Mouse (Mus musculus): ENCODE data around the gene Gpr137c. TPM values are rescaled to one million over a fixed set of nuclear protein-coding genes. Genes with fewer than 3 reads are reported as not detected.

Gene Gpr137c
- total RNA-seq, 1 experiment from 2014 or later = 2.8 TPM

DNA sequence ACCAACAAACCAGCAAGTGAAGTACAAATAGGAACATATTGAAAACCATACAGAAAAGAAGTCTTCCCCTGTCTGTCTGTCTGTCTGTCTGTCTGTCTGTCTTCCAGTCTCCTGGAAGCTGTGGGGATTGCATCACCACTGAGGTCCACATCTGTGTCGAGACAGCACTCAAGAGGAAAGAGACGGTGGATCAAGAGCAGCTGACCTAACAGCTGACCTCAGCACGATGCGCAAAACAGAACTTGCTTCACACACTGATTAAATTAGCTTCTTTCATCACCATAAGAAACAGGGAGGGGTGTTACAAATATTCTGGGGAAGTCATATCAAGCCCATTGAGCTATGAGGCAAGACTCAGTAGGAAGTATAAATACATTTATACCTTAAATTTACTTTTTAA, 72.1 kb downstream of the Gpr137c start:
- DNase-seq = no peak

DNA sequence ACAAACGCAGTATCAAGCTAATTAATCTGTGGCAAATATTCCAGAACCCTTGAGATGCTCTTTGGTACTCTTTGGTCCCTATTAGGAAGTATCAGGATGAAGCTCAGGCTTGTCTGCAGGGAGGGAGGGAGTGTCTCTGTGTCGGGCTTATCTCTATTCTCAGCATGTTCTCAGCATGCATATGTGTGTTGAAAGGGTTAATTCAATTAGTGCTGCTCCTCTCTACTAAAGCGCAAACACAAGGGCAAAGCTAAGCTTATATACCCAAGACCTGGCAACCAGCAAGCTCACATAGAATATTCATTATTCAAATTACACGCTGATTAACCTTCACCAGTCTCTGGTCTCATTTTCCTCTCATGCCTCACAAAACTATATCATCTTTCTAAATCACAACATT, 84.4 kb downstream of the Gpr137c start:
- no peak for DNase-seq

DNA sequence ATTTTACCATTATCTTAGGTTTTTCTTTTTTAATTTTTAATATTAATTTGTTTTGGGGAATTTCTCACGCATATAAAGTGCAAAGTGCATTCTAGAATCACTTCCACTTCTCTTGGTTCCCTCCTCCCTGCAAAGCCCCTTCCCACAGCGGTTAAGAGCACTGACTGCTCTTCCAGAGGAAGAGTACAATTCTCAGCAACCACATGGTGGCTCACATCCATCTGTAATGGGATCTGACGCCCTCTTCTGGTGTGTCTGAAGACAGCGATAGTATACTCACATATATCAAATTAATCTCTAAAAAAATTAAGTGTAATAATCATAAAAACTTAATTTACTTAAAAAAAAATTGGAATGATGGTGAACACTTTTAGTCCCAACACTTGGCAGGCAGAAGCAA, 84.9 kb downstream of the Gpr137c start:
- no peak for DNase-seq

DNA sequence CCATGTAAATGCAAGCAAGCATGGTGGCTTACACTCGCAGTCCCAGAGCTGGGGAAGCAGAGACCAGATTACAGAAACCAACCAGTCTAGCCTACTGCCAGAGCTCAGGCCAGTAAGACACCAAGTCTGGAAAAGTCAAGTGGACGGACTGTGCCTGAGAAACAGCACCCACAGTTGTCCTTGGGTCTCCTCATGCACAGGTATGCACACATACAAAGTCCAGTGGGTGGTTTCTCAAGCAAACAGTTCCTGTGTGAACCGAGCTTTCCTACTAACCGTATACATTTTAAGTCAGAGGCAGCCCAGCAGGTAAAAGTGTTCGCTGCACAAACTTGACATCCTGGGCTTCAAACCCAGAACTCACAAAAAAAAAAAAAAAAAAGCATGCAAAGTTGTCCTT, 86.3 kb downstream of the Gpr137c start:
- DNase-seq = no peak

DNA sequence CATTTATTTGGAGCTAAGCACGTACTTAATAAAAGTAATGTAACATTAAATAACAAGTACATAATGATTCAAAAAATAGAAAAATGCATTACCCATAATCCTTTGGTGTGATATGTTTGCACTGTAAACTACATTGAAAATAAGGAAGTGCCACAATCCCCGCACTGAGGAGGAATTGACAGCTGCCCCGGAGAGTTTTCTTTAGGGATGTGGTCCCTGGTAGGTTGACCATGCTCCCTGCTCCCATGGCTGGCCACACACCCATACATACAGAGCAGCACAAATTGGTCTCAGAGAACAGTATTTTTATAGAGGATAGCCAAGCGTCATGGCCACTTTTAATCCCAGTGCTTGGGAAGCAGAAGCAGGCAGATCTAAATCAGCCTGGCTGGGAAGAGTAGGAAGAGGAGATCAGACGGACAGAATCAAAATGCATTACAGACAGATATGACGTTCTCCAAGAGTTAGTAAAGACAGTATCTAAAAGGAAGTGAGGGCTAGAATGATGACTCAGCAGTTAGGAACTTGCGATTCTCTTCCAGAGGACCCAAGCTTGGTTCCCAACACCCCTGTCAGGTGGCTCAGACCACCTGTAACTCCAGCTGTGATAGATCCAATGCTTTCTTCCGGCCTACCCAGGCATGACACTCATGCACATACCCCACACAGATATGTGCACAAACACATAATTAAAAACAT, 88.3 kb downstream of the Gpr137c start:
- no peak for DNase-seq

DNA sequence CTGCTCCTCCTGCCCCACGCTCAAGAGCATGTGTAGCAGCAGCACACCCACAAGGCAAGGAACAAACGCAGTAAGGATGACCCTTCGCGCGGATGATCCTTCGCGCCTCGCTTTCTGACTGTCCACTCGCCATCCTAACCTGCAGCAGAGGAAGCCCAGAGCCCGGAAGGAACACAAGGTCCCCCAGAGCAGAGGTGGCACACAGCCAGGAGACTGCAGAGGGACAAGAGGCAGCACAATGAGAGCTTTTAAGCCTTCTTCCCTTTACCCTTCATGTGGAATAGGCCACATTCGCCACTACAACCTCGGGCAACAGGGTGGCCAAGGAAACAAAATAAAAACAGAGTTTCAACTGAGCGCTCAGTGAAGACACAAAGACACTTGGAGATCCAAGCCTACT, 90.1 kb downstream of the Gpr137c start:
- peak; percentile 48 for DNase-seq

DNA sequence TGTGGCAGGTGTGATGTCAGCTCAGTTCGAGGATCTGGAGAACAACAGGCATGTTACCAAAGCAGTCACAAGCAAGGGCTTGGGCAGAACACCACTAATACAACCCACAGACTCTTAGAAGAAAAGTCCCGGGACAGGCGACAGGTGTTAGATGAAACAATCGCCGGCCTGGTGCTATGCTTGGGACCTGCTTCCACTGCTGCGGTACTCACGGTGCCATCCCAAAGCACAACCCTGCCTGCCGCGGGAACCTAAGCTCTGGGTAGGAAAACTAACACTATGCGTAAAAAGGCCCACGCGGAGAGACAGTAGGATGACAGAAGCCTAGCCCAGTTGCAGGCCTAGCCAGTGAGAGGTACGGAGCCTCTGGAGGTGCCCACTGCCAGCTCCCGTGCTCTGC, 90.6 kb downstream of the Gpr137c start:
- no peak for DNase-seq

DNA sequence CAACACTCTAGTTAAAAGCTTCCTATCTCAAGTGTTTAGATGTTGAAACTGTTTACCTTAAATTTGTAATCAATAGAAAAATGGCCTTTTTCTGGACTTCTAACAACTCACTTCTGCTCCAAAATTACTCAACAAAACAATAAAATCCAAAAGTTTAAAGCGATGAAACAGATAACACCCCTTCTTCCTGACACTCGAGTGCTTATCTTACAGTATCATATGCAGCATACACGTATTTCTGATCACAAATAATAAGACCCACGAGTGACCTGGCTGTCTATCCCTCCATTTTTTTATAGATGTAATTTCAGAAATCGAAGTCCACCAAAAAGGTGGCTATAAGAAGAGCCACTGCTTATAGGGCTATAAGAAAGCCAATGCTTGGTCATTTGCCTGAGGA, 97.4 kb downstream of the Gpr137c start:
- DNase-seq = no peak

DNA sequence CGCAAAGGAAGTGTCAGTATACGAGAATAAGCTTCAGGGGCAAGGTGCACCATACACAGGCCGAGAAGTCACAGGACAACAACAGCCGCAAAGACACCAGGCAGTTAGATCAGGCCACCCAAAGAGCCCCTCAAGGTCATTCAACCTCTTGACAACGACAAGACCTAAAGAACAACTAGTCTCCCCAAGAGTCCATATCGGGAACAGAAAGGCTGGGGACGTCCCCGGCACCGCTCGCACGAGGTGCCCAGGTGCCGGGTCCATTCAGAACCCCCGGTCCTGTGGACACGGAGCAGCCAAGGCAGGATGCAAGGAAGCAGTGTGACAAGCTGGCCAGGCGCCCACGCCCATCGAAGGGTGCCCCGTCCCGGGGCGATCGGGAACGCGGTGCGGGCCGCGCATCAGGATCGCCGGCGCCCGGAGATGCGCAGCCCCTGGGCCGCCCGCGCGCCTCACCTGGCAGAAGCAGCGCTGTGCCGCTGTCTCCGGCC, 98.4 kb downstream of the Gpr137c start:
- no peak for DNase-seq

DNA sequence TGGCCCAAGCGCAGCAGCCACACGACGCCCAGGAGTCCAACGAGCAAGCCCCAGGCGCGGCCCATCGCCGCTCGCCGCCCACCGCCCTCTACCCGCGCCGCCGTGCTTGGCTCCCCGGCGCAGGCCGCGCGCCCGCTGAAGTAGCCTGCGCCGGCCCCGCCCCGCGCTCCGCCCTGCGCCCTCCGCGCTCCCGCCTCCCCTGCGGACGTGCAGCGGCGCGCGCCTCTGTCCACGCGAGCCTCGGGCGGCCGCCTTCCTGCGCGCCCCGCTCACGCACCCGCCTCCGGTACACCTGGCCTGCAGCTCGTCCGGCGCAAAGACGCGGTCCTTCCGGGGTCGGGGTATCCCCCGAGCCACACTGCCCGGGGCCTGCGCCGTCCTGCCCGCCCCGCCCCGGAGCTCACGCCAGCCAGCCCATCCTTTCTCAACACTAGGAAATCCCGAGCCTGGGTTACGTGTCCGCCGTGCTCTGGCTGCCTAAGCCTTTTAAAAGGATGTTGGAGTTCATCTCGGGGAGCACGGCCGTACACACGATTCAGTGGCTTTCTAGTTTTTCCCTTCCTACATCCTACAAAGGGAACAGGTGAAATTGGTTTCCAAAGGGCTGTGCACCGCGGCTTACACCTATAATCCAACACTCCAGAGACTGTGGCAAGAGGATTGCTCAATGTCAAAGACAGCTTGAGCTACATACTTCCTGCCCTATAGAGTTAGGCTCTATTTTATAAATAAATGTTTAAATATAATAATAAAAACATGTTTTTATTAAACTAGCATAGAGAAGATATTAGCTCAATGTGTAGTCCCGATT, 99.1 kb downstream of the Gpr137c start, which contains the start of gene Ero1l:
TSS of gene Ero1l (minus strand) at position 346 of the 811 bp plus-strand sequence.
- peak; percentile 85 for DNase-seq

DNA sequence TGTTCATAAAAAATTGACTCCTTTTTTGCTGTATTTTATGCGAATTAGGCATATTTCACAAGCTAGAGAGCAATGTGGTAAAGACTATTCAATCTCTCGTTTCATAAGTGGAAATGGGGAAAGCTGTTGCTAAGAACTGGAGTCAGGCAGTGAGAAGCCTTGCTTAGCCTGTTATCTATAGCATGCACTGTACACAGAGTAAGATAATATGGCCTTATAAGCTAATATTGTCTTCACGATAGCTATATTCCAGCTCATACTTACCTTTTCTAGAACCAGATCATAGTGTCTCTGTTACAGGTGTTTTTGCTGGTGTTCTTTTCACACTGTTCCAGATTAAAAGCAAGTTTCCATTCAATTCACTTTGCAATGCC, 99.7 kb downstream of the Gpr137c start:
- DNase-seq = no peak

DNA sequence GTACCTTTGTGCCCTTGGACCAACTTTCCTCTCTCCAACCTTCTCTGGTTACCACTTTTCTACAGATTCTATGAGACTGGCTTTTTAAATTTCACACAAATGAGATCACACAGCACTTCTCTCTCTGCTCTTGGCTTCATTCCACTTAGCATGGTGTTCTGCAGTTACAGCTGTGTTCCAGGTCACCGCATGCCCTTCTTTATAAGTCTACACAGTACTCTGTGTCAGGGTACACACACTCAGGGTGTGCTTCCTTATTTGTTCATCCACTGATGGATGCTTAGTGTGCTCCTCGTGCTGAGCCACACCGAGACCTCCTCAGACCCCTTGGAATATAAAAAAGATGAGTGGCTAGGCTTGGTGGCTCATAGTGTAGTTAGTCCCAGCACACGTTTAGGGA, 100.6 kb downstream of the Gpr137c start:
- no peak for DNase-seq

DNA sequence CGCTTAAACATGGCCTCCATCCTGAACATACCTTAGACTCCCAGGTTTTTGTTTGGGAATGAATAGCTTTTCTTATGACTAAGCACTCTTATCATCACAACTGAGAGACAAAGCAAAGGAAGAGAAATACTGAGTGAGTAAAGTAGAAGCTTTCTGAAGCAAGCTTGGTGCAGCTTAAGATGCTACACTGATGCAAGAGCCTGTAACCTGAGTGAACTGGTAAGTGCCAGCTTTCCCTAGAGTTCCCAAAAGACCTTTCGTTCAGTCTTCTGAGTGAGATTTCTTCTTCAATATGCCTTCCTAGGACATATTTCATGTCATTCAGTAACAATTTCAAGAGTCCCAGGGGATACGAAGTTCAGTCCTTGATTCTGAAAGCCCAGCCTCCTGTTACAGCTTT, 101.5 kb downstream of the Gpr137c start:
- DNase-seq = no peak

DNA sequence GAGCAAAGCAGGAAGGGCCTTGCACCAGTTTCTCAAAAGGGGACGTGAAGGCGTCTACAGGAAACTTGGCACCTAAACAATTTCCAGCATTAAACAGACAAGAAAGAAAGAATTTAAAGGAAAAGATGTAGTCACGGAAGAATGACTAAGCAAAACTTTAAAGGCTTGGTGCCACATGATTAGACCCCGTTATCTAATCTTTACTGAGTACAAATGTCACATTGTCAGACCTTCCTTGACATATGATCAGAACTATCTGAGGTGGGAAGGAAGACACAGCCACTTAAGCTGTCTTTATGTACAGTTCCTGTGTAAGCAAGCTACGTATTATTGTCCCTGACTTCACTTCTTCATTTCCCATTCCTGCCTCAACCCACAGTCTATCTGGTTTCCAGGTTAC, 102.1 kb downstream of the Gpr137c start:
- no peak for DNase-seq

DNA sequence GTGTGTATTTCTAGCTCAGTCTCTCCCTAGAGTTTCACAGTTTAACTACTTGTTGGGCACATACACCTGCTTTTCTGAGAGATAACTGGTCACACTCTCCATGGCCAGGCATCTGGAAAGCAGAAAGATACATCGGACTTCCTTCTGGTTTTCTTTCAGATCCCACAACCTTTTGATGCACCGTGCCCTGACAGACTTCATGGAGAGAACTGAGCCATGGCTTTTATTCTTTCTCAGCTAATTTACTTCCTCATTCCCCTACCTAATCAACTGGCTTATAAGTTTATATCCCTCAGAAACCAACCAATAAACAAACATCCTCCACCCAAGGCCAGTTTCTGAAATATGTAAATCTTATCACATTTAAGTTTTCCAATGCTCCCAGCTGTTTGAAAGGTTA, 102.9 kb downstream of the Gpr137c start:
- no peak for DNase-seq

DNA sequence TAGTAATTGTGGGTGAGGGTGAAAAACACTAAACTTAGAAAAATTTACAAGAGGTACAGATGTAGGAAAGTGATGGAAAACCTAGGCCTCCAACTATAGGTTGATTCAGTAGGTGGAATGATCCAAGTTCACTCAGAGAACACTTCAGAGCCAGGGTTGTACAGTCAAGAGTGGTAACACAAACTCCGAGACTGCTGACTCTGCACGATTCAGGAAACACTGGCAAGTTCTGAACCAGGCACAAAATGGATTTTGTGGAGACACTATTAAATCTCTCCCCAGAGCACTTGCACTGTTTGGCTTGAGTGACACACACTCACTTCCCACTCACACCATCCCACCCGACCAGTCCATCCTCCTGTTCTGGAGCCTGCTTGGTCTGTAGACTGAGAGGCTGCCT, 103.8 kb downstream of the Gpr137c start:
- no peak for DNase-seq

DNA sequence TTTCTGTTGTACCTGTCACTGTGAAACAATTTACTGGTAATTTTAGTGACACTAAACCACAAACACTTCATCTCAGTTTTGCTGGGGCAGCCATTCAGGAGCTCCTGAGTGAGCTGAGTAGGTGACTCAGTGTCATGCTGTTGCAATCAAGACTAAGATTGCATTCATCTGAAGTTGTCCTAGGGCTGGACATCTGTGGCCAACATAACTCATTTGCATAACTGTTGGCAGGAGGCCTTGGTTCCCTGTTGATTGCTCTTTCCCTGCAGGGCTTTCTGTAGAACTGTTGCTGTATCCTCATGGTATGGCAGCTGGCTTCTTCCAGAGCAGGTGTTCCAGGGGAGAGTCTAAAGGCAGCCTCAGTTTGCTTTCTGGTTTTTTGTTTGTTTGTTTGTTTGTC, 106.0 kb downstream of the Gpr137c start:
- peak; percentile 15 for DNase-seq

DNA sequence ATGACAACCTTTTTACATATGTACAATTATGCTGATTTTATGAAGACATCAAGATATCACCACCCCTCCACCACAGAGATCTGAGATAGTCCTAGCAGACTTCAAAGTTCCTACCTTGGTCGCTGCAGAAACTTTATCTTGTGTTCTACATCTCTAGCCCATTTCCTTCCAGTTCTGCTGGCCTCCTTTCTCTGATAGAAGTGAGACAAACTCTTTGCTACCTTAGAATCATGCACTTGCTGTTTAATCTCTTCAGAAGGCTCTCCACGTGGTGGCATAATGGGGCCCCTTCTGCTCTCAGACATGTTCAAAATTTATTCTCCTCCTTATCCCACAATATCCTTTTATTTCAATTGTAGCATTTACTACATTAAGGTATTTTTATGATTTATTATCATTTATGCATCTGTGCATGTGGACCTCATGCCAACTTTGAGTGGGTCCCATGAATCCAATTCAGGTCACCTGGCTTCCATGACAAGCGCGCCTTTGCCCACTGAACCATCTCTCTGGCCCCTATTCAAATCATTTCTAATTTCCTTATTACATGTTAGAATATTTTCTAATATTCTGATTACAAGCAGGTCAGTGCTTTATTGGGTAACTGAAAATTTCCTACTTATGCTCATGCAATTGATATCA, 108.7 kb downstream of the Gpr137c start:
- no peak for DNase-seq

DNA sequence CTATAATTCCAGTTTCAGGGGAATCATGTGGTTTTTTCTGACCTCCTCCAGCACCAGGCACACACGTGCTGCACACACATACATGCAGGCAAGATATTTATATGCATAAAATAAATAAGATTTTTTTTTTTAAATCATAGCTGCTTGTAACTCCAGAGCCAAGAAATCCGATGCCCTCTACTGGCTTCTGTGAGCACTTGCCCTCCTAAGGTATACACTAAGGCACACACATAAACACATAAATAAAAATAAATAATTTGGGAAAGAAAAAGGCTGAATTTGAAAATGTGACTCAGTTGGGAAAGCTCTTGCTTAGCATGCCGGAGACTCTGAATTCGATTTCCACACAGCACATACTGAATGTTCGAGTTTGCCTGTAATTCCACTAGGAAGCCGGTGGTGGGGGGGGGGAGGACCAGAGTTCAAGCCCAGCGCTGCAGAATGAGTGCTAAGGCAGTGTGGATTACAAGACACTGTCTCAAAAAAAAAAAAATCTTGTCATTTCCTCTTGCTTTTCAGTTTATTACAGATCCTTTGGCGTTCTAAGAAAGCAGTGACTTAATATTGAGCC, 109.6 kb downstream of the Gpr137c start:
- DNase-seq = no peak

DNA sequence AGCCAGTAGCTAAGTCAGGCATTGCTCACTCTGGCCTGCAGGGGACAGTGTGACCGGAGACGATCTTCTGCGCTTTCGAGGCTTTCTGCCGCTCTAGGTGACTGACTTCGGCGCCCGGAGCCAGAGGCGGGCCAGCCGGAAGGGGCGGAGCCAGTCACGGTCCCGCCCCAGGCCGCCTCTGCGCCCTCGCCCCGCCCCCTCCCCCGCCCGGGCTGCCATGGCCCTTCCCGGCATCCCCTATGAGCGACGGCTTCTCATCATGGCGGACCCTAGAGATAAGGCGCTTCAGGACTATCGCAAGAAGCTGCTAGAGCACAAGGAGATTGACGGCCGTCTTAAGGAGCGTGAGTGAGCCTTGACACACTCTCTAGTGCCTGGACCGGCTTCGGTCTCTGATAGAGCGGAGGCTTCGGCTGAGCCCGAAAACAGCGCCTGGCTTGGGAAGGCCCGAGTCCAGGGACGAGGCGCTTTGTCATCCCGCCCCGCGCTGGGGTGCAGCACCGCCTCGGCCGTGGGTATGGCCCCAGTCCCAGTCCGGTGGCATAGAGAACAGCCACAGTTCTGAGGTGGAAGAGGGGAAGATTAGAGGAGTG, 110.2 kb downstream of the Gpr137c start, which contains the start of gene Psmc6:
TSS of gene Psmc6 (plus strand) at position 200 of the 593 bp plus-strand sequence.
- peak; percentile 89 for DNase-seq

Data from adrenal gland, postnatal 25 days (tissue).